Mouse (Mus musculus) neutrophil, adult 59 days (primary cell): ENCODE measurements around the gene Irak1bp1. TPM values are rescaled to one million over a fixed set of nuclear protein-coding genes. Genes with fewer than 3 reads are reported as not detected.

Experiments
- total RNA-seq, 2 experiments: library from RNA; stranded (reverse); gene quantifications; 1 replicate in 1 of 2; 2 replicates in 1 of 2; pipeline ENCODE4 v1.2.4; 2023

The Irak1bp1 gene
- total RNA-seq, result under 1 TPM; 0.20 to 0.42 TPM

GRCm38 (mm10) chr9:82829007-82829689 lies at the start of gene Irak1bp1:
Irak1bp1 (plus strand) TSS chr9:82829540.

Other genes with a start within 250 kb of the Irak1bp1 start
- gene Phip, start 146.0 kb downstream of the Irak1bp1 start, total RNA-seq, result 10 to 100 TPM; 95.5 to 95.9 TPM